Mouse (Mus musculus) MEL (cell line): ENCODE measurements at regions not wholly inside any gene's neighbourhood (a gene's known extent, or its start where the extent isn't known, plus 50 kb on each side); places are given as distances from the start of the nearest gene placed in this dataset.

ENCODE experiments used
- CTCF ChIP-seq, 3 experiments: IDR thresholded peaks in 2 of 3; conservative IDR thresholded peaks in 1 of 3; 2 replicates each; pipeline ENCODE4 v1.5.1; 2011 to 2012; ENCODE audit warnings: low read length in 3 of 3, low read depth in 2 of 3, mild to moderate bottlenecking in 2 of 3, improper control_type of control experiment in 1 of 3, inconsistent platforms in 1 of 3, mixed read lengths in 1 of 3, moderate library complexity in 1 of 3; ENCODE audit not compliant: control insufficient read depth in 1 of 3, insufficient read depth in 1 of 3, poor library complexity in 1 of 3, severe bottlenecking in 1 of 3
- ELF1 ChIP-seq: IDR thresholded peaks from 2 replicates; pipeline ENCODE4 v1.6.1; 2014; ENCODE audit warnings: low read depth, mild to moderate bottlenecking, inconsistent platforms, low read length, improper control_type of control experiment, moderate library complexity
- EP300 ChIP-seq, 2 experiments: IDR thresholded peaks; 2 replicates each; pipeline ENCODE4 v1.6.1; 2011; ENCODE audit warnings: improper control_type of control experiment in 2 of 2, low read length in 2 of 2, low read depth in 1 of 2, mild to moderate bottlenecking in 1 of 2
- ETS1 ChIP-seq: IDR thresholded peaks from 2 replicates; pipeline ENCODE4 v1.6.1; 2012; ENCODE audit warnings: low read depth, mild to moderate bottlenecking, inconsistent platforms, low read length, improper control_type of control experiment, moderate library complexity
- KAT2A ChIP-seq: conservative IDR thresholded peaks from 2 replicates; pipeline ENCODE4 v1.6.1; 2012; ENCODE audit warnings: low read depth, low read length, improper control_type of control experiment, inconsistent platforms
- MEF2A ChIP-seq: IDR thresholded peaks from 2 replicates; pipeline ENCODE4 v1.6.1; 2014; ENCODE audit warnings: low read depth, mild to moderate bottlenecking, inconsistent platforms, low read length, improper control_type of control experiment; ENCODE audit not compliant: poor library complexity, insufficient replicate concordance, severe bottlenecking; ENCODE audit errors: extremely low read depth
- MYB ChIP-seq: IDR thresholded peaks from 2 replicates; pipeline ENCODE4 v1.6.1; 2011; ENCODE audit warnings: mild to moderate bottlenecking, low read depth, low read length, improper control_type of control experiment
- POLR2A ChIP-seq, 2 experiments: IDR thresholded peaks; 2 replicates each; pipeline ENCODE4 v1.6.1; 2011 to 2012; ENCODE audit warnings: low read length in 2 of 2, mild to moderate bottlenecking in 2 of 2, control low read depth in 1 of 2, improper control_type of control experiment in 1 of 2, low read depth in 1 of 2, moderate library complexity in 1 of 2; ENCODE audit not compliant: control insufficient read depth in 1 of 2, insufficient read depth in 1 of 2, poor library complexity in 1 of 2
- RAD21 ChIP-seq: IDR thresholded peaks from 2 replicates; pipeline ENCODE4 v1.6.1; 2011; ENCODE audit warnings: mild to moderate bottlenecking, low read depth, low read length, improper control_type of control experiment
- USF1 ChIP-seq: IDR thresholded peaks from 2 replicates; pipeline ENCODE4 v1.6.1; 2014; ENCODE audit warnings: low read depth, mild to moderate bottlenecking, inconsistent platforms, low read length, improper control_type of control experiment, moderate library complexity
- ZKSCAN1 ChIP-seq: IDR thresholded peaks from 2 replicates; pipeline ENCODE4 v1.6.1; 2012; ENCODE audit warnings: low read depth, mild to moderate bottlenecking, inconsistent platforms, low read length, improper control_type of control experiment, moderate library complexity

GRCm38 (mm10) chr11:90855324-90855723 lies 167.2 kb upstream of the Tom1l1 start:
- TF ChIP-seq USF1 (no peak), POLR2A (IDR thresholded peaks at IDR 0.05; ENCODE audit: control insufficient read depth in 1 of 2, insufficient read depth in 1 of 2, low read depth in 1 of 2, low read length in 2 of 2, poor library complexity in 1 of 2) (no peak), CTCF (IDR thresholded peaks at IDR 0.05 in 2 of 3, conservative IDR thresholded peaks at IDR 0.05 in 1 of 3; ENCODE audit: control insufficient read depth in 1 of 3, insufficient read depth in 1 of 3, low read depth in 2 of 3, low read length in 3 of 3, poor library complexity in 1 of 3, severe bottlenecking in 1 of 3) (no peak), ETS1 (no peak), KAT2A (no peak), ZKSCAN1 (no peak), EP300 (IDR thresholded peaks at IDR 0.05; ENCODE audit: low read depth in 1 of 2, low read length in 2 of 2) (no peak), MYB (no peak), ELF1 (no peak), MEF2A (no peak), RAD21 (no peak)
